Mouse (Mus musculus): ENCODE results near the gene Pdlim4.

DNA sequence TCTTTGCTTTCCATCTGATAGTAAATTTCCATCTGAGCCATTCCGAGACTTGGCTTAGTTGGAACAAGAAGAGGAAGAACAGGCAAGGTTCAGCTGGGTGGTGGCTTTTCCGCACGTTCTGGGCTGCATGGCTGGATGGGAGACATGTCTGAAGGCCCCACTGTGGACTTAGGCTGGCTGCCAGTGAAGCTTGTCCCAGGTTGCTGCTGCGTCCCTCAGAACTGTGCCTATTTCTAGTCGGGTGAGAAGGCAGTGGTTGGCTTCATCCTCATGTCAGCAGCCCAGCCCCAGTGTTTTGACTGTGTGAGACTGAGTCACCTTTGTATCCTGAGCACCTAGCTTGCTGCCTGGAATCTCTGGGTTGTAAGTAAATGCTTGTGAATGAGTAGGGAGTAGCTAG lies 40.1 kb upstream of the Pdlim4 start:
- TF ChIP-seq CTCF (IDR thresholded peaks at IDR 0.05; ENCODE audit: low read depth) (no peak), EP300 (IDR thresholded peaks at IDR 0.05; ENCODE audit: low read depth) (no peak)

Measured in liver, postnatal 0 days (tissue).